Mouse (Mus musculus) G1E-ER4 (cell line): ENCODE results near the gene Ppp1r3a. TPM values are rescaled to one million over a fixed set of nuclear protein-coding genes. Genes with fewer than 3 reads are reported as not detected.

Experiments
- GATA1 ChIP-seq: IDR thresholded peaks from one replicate; pipeline ENCODE4 v1.8.0; 2012; ENCODE audit warnings: low read length, inconsistent platforms
- polyA plus RNA-seq: library from polyadenylated mRNA; stranded (reverse); fragments of >175 nt; gene quantifications from 2 replicates; pipeline ENCODE4 v1.2.3, GENCODE M21; 2012

Ppp1r3a gene
- not detected in 2 replicates for polyA plus RNA-seq

- TF ChIP-seq GATA1, result no peak
Measured at GRCm38 (mm10) chr6:14754901-14755591, at the start of gene Ppp1r3a. Gene Ppp1r3a (minus strand): TSS chr6:14755274.

GRCm38 (mm10) chr6:14787157-14787938, 32.3 kb upstream of the Ppp1r3a start:
- TF ChIP-seq GATA1, result no peak

DNA sequence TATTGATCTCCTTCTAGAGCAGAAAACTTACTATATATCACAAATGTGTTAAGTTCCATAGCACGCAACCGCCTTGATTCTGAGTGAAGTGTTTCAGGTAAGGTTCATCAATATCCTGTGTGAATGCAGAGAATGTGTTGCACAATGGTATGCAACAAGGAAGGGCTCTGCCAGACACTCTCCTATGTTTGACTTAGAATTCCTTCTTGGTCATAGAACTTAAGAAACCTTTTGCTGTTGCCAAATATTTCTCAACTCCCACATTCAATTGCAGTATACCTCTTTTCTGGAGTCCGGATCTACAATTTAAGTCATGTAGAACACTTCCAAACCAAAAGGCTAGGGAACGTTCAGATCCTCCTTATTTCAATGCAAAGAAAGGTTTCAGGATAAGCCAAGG, 22.8 kb upstream of the Ppp1r3a start:
- no peak for TF ChIP-seq GATA1

- no peak for TF ChIP-seq GATA1
Measured at GRCm38 (mm10) chr6:14771717-14772116, 16.6 kb upstream of the Ppp1r3a start.

GRCm38 (mm10) chr6:14757486-14757885, 2.4 kb upstream of the Ppp1r3a start:
- TF ChIP-seq GATA1, result no peak

GRCm38 (mm10) chr6:14753512-14753911, 1.6 kb downstream of the Ppp1r3a start:
- no peak for TF ChIP-seq GATA1

DNA sequence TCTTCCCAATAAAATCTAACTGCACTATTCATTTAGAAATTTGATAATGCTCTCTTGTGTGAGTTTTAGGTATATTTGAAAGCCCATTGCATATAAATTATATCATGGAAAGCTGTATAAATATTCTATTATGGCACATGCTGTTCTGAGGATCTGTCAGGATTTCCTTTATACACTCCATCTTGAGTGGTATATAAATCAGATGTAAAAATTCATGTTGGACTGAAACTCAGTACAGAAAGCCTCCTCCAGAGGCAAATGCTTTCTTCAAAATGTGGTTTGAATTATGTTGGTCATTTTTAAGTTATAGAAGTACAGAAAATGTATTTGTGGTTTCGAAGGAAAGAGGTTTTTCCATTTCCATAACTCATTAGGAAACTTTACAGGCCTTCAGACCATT, 2.9 kb downstream of the Ppp1r3a start:
- TF ChIP-seq GATA1, result no peak

- TF ChIP-seq GATA1, result no peak
Measured at GRCm38 (mm10) chr6:14747000-14747399, 8.1 kb downstream of the Ppp1r3a start.

- no peak for TF ChIP-seq GATA1
Measured at GRCm38 (mm10) chr6:14736017-14736416, 19.1 kb downstream of the Ppp1r3a start.

GRCm38 (mm10) chr6:14731011-14731410, 24.1 kb downstream of the Ppp1r3a start:
- TF ChIP-seq GATA1, result no peak

DNA sequence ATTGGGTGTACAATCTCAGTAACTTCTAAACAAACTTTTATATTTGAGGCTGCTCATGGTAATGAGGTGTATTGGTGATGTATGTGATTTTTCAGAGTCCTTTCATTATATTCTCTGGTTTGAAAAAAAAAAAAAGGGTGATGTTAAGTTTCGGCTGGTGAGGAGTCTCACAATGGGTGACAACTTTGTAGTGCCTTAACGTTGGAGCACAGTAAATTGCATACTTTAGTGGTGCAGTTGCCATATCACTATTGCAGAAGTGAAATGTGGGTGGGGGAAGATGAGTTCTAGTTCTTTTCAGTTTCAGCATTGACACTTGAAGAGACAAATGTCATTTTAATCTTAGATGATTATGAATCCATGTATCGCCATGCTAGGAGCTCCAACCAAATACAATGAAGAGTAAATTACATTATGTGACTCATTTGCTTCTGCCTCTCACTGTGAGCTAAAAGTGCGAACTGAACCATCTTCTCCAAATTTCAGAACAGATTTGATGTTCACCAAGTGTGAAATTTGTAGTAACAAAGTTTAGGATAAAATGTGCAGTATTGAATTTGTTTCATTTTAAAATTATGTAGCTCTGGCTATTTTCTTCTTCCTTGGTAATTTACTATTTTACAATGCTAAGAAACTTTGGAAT, 34.2 kb downstream of the Ppp1r3a start:
- no peak for TF ChIP-seq GATA1

- TF ChIP-seq GATA1, result no peak
Measured at GRCm38 (mm10) chr6:14720110-14720771, 34.8 kb downstream of the Ppp1r3a start.

GRCm38 (mm10) chr6:14715129-14715989, 39.7 kb downstream of the Ppp1r3a start:
- TF ChIP-seq GATA1, result no peak

DNA sequence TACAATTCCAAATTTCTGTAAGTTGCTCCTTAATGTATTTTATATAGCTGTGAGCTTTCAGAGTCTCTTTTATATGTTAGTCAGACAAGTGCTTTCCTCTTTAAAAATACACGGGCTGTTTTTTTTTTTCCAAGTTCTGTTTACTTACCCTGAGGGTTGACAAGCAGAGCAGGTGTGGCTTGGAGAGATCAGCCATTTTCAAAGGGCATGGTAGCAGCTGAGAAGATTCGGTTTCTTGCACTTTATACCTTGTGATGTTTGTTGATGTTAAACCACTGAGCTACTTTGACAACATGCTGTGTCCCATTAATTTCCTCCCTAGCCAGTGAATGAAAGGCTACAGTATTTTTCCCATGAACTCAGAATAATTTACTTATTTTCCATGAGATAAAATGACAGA, 42.9 kb downstream of the Ppp1r3a start:
- no peak for TF ChIP-seq GATA1

DNA sequence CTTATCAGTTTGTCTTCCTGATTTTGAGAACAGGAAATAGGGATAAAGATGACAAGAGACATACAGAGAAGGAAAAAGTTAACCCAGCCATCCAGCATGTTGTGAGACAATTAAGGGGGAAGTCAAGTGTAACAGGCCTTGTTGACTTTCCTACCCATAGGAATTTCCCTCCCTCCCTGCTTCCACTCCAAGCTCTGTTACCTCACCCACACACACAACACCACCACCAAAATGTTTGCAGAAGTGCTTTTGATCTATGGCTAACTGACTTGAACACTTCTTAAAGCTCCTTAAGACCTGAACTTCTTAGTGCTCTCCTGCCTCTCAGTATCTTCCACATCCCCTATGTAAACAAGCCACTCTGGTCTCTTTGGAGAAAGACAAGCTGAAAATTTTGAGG, 55.0 kb downstream of the Ppp1r3a start:
- TF ChIP-seq GATA1, result no peak

Other genes with a start within 250 kb of the Ppp1r3a start
- not detected in 2 replicates for gene Foxp2, start 146.1 kb upstream of the Ppp1r3a start, polyA plus RNA-seq